Mouse (Mus musculus) hindbrain, embryonic 13.5 days (tissue): ENCODE results near the gene Angel2. TPM values are rescaled to one million over a fixed set of nuclear protein-coding genes. Genes with fewer than 3 reads are reported as not detected.

Source experiments
- polyA plus RNA-seq: library from polyadenylated mRNA; unstranded; fragments of >200 nt; fragmentation: Nextera tagmentation; extraction: Ambion mirVana; gene quantifications from 2 replicates; pipeline ENCODE4 v1.2.1, GENCODE M21; 2015

Angel2 gene
- polyA plus RNA-seq, 1 experiment from 2014 or later: 57.0 TPM

Other genes with a start within 250 kb of the Angel2 start
- 28.6 and 29.5 TPM in 2 replicates for gene Rps6kc1, start 13.3 kb upstream of the Angel2 start, polyA plus RNA-seq
- 92.4 and 94.1 TPM in 2 replicates for gene Vash2, start 54.2 kb downstream of the Angel2 start, polyA plus RNA-seq
- gene Flvcr1, start 101.0 kb downstream of the Angel2 start, polyA plus RNA-seq: 5.6 and 8.3 TPM in 2 replicates
- gene Spata45, start 111.5 kb downstream of the Angel2 start, polyA plus RNA-seq: not detected in 2 replicates
- 14.1 and 14.5 TPM in 2 replicates for gene Tatdn3, start 137.8 kb downstream of the Angel2 start, polyA plus RNA-seq
- gene Nsl1, start 137.9 kb downstream of the Angel2 start, polyA plus RNA-seq: 5.0 and 5.7 TPM in 2 replicates
- 1.4 and 2.5 TPM in 2 replicates for gene Batf3, start 172.7 kb downstream of the Angel2 start, polyA plus RNA-seq
- not detected in 2 replicates for gene Fam71a, start 239.7 kb downstream of the Angel2 start, polyA plus RNA-seq